Mouse (Mus musculus): Measurements from ENCODE around the gene Zfhx3. TPM values are rescaled to one million over a fixed set of nuclear protein-coding genes. Genes with fewer than 3 reads are reported as not detected.
"Not testable (repeated sequence)": the region's sequence is repeated elsewhere in the genome, so short reads cannot be mapped to it uniquely, and the experiment has no call there.

The Zfhx3 gene
- total RNA-seq (2017), result 2.1 and 2.4 TPM in 2 replicates

- ATAC-seq (replicated peaks in 1 of 2; ENCODE audit: insufficient read depth in 1 of 2, low FRiP score in 2 of 2, low TSS enrichment in 1 of 2, low read depth in 1 of 2, poor library complexity in 2 of 2, severe bottlenecking in 2 of 2), result no peak
These were observed at the start of gene Zfhx3 for GRCm38 (mm10) chr8:107941922-107942694. Gene Zfhx3, plus strand, starts transcription at chr8:107942644.

GRCm38 (mm10) chr8:107918984-107919383, 23.5 kb upstream of the Zfhx3 start:
- ATAC-seq (replicated peaks in 1 of 2; ENCODE audit: insufficient read depth in 1 of 2, low FRiP score in 2 of 2, low TSS enrichment in 1 of 2, low read depth in 1 of 2, poor library complexity in 2 of 2, severe bottlenecking in 2 of 2), result peak; percentile 49 to 91

- no peak for ATAC-seq (replicated peaks in 1 of 2; ENCODE audit: insufficient read depth in 1 of 2, low FRiP score in 2 of 2, low TSS enrichment in 1 of 2, low read depth in 1 of 2, poor library complexity in 2 of 2, severe bottlenecking in 2 of 2)
These were observed 16.3 kb upstream of the Zfhx3 start for GRCm38 (mm10) chr8:107926149-107926548.

GRCm38 (mm10) chr8:107936725-107937124, 5.7 kb upstream of the Zfhx3 start:
- ATAC-seq (replicated peaks in 1 of 2; ENCODE audit: insufficient read depth in 1 of 2, low FRiP score in 2 of 2, low TSS enrichment in 1 of 2, low read depth in 1 of 2, poor library complexity in 2 of 2, severe bottlenecking in 2 of 2), result no peak

- ATAC-seq (replicated peaks in 1 of 2; ENCODE audit: insufficient read depth in 1 of 2, low FRiP score in 2 of 2, low TSS enrichment in 1 of 2, low read depth in 1 of 2, poor library complexity in 2 of 2, severe bottlenecking in 2 of 2), result not testable (repeated sequence)
These were observed 4.2 kb upstream of the Zfhx3 start for GRCm38 (mm10) chr8:107938231-107938630.

- ATAC-seq (replicated peaks in 1 of 2; ENCODE audit: insufficient read depth in 1 of 2, low FRiP score in 2 of 2, low TSS enrichment in 1 of 2, low read depth in 1 of 2, poor library complexity in 2 of 2, severe bottlenecking in 2 of 2), result no peak
These were observed 2.3 kb upstream of the Zfhx3 start for GRCm38 (mm10) chr8:107940181-107940580.

- no peak for ATAC-seq (replicated peaks in 1 of 2; ENCODE audit: insufficient read depth in 1 of 2, low FRiP score in 2 of 2, low TSS enrichment in 1 of 2, low read depth in 1 of 2, poor library complexity in 2 of 2, severe bottlenecking in 2 of 2)
These were observed 487 bp downstream of the Zfhx3 start for GRCm38 (mm10) chr8:107942752-107943510.

GRCm38 (mm10) chr8:107943550-107944348, 1.3 kb downstream of the Zfhx3 start:
- ATAC-seq (replicated peaks in 1 of 2; ENCODE audit: insufficient read depth in 1 of 2, low FRiP score in 2 of 2, low TSS enrichment in 1 of 2, low read depth in 1 of 2, poor library complexity in 2 of 2, severe bottlenecking in 2 of 2), result no peak

- no peak; a peak in 1 of 4 replicates for ATAC-seq (replicated peaks in 1 of 2; ENCODE audit: insufficient read depth in 1 of 2, low FRiP score in 2 of 2, low TSS enrichment in 1 of 2, low read depth in 1 of 2, poor library complexity in 2 of 2, severe bottlenecking in 2 of 2)
These were observed 2.5 kb downstream of the Zfhx3 start for GRCm38 (mm10) chr8:107944676-107945600.

GRCm38 (mm10) chr8:107946888-107947287, 4.4 kb downstream of the Zfhx3 start:
- ATAC-seq (replicated peaks in 1 of 2; ENCODE audit: insufficient read depth in 1 of 2, low FRiP score in 2 of 2, low TSS enrichment in 1 of 2, low read depth in 1 of 2, poor library complexity in 2 of 2, severe bottlenecking in 2 of 2), result no peak

- no peak for ATAC-seq (replicated peaks in 1 of 2; ENCODE audit: insufficient read depth in 1 of 2, low FRiP score in 2 of 2, low TSS enrichment in 1 of 2, low read depth in 1 of 2, poor library complexity in 2 of 2, severe bottlenecking in 2 of 2)
These were observed 13.4 kb downstream of the Zfhx3 start for GRCm38 (mm10) chr8:107955887-107956286.

- ATAC-seq (replicated peaks in 1 of 2; ENCODE audit: insufficient read depth in 1 of 2, low FRiP score in 2 of 2, low TSS enrichment in 1 of 2, low read depth in 1 of 2, poor library complexity in 2 of 2, severe bottlenecking in 2 of 2), result no peak
These were observed 15.1 kb downstream of the Zfhx3 start for GRCm38 (mm10) chr8:107957566-107957965.

GRCm38 (mm10) chr8:107960466-107960865, 18.0 kb downstream of the Zfhx3 start:
- ATAC-seq (replicated peaks in 1 of 2; ENCODE audit: insufficient read depth in 1 of 2, low FRiP score in 2 of 2, low TSS enrichment in 1 of 2, low read depth in 1 of 2, poor library complexity in 2 of 2, severe bottlenecking in 2 of 2), result no peak

- no peak for ATAC-seq (replicated peaks in 1 of 2; ENCODE audit: insufficient read depth in 1 of 2, low FRiP score in 2 of 2, low TSS enrichment in 1 of 2, low read depth in 1 of 2, poor library complexity in 2 of 2, severe bottlenecking in 2 of 2)
These were observed 18.4 kb downstream of the Zfhx3 start for GRCm38 (mm10) chr8:107960878-107961277.

- ATAC-seq (replicated peaks in 1 of 2; ENCODE audit: insufficient read depth in 1 of 2, low FRiP score in 2 of 2, low TSS enrichment in 1 of 2, low read depth in 1 of 2, poor library complexity in 2 of 2, severe bottlenecking in 2 of 2), result no peak
These were observed 29.8 kb downstream of the Zfhx3 start for GRCm38 (mm10) chr8:107972198-107972597.

GRCm38 (mm10) chr8:107974451-107974850, 32.0 kb downstream of the Zfhx3 start:
- no peak for ATAC-seq (replicated peaks in 1 of 2; ENCODE audit: insufficient read depth in 1 of 2, low FRiP score in 2 of 2, low TSS enrichment in 1 of 2, low read depth in 1 of 2, poor library complexity in 2 of 2, severe bottlenecking in 2 of 2)

- no peak for ATAC-seq (replicated peaks in 1 of 2; ENCODE audit: insufficient read depth in 1 of 2, low FRiP score in 2 of 2, low TSS enrichment in 1 of 2, low read depth in 1 of 2, poor library complexity in 2 of 2, severe bottlenecking in 2 of 2)
These were observed 35.8 kb downstream of the Zfhx3 start for GRCm38 (mm10) chr8:107978247-107978646.
